Mouse (Mus musculus): ENCODE data around the gene A630001G21Rik. TPM values are rescaled to one million over a fixed set of nuclear protein-coding genes. Genes with fewer than 3 reads are reported as not detected.
"Not testable (repeated sequence)": the region's sequence is repeated elsewhere in the genome, so short reads cannot be mapped to it uniquely, and the experiment has no call there.

A630001G21Rik gene
- polyA plus RNA-seq (2016; fragmentation: Nextera tagmentation; extraction: Ambion mirVana): 0.53 and 1.6 TPM in 2 replicates

DNA sequence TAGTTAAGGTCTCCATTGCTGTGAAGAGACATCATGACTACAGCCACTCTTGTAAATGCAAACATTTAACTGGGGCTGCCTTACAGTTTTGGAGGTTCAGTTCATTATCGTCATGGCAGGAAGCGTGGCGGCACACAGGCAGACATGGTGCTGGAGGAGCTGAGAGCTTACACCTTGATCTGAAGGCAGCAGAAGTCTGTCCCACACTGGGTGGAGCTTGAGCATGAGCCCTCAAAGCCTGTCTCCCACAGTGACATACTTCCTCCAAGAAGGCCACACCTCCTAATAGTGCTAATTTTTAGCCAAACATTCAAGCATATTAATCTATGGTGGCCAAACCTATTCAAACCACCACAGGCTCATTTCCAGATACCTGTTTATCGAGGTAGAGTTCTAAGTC is at the start of gene A630001G21Rik:
A630001G21Rik (minus strand) TSS at position 208 of the 400 bp plus-strand sequence.
- H3K4me1 ChIP-seq: no peaks in the 10 kb centered on the region
- H3K9me3 ChIP-seq: no peaks in the 10 kb centered on the region
- H3K9ac ChIP-seq: no peak within 1 kb of the TSS
- 98% methylated on average over 4 of the region's 4 CpGs for WGBS
- H3K4me2 ChIP-seq: no peak within 1 kb of the TSS
- H3K27me3 ChIP-seq: no peaks in the 10 kb centered on the region
- H3K36me3 ChIP-seq (replicated peaks): no peaks in the 10 kb centered on the region
- ATAC-seq (ENCODE audit: low FRiP score): no peak
- H3K4me3 ChIP-seq (replicated peaks): no peak within 1 kb of the TSS
- no peak within 1 kb of the TSS for H3K27ac ChIP-seq

DNA sequence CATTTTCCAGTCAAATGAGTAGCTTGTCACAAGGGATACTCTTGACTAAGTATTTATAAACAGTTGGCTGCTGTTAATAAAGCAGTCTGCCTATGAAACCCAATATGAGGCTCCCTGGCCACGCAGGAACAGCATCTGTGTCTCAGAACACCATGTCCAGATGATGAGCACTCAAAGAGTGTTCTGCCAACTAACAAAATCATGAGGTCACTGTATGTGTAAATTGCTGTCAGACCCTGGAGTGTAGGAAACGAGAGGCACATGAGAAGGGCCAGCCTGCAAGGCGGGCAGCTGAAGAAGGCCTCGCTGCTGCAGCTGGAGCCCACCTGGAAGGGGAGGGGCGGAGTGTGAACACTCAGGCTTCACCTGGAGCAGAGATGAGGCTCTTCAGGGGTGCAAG is 48.7 kb upstream of the A630001G21Rik start:
- peaks cover 24% of the 10 kb centered on the region for H3K36me3 ChIP-seq (replicated peaks)
- H3K9ac ChIP-seq: no peak overlapping the region
- no peak for ATAC-seq (ENCODE audit: low FRiP score)

DNA sequence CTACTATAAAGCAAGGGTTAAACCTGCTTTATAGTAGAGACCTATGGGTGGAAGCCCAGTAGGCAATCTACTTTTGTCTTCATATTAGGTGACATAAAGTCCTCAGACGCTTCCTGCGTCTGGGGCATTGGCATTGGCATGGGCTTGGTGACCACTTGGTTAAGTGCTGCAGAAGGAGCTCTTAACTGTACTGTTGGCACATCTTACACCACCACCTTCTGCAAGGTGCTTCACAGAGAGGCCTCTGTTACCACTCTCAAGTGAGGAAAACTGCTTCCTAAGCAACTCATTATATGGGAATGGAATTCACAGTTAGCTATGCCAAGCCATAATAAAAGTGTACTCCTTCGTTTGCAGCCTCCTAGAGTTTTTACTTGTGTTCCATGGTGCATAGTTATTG is 46.5 kb upstream of the A630001G21Rik start:
- H3K36me3 ChIP-seq (replicated peaks): peaks cover 33% of the 10 kb centered on the region
- 87% methylated on average over 3 of the region's 3 CpGs for WGBS

More for the DNA sequence above, 48.7 kb upstream of the A630001G21Rik start:
- Histone ChIP-seq H3K4me3 (replicated peaks) (no peak overlapping the region), H3K4me1 (no peaks in the 10 kb centered on the region), H3K9me3 (no peaks in the 10 kb centered on the region), H3K4me2 (no peak overlapping the region), H3K27me3 (no peaks in the 10 kb centered on the region), H3K27ac (no peak overlapping the region)
- WGBS: 87% methylated on average over 5 of the region's 5 CpGs

DNA sequence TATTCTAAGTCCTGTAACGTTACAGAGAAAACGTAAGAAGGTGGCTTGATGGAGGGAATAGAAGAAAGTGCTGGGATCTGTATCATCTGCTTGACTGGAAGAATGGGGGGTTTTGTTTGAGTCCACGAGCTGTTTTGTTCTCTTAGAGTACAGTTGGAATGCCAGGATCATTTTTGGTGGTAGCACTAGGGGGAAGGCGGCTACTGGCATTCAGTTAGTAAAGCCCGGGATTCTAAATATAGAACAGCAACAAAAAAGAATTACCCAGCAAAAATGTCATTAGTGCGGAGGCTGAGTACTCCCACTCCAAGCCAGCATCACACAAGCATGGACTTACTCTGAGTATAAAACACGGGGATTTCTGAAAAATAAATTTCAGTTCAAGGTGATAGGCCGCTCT is 43.8 kb upstream of the A630001G21Rik start:
- H3K36me3 ChIP-seq (replicated peaks): peaks cover 42% of the 10 kb centered on the region
- 90% methylated on average over 8 of the region's 8 CpGs for WGBS
- no peak overlapping the region for H3K4me3 ChIP-seq (replicated peaks)
- no peak overlapping the region for H3K27ac ChIP-seq
- no peaks in the 10 kb centered on the region for H3K9me3 ChIP-seq
- no peak overlapping the region for H3K4me2 ChIP-seq
- H3K9ac ChIP-seq: no peak overlapping the region
- no peaks in the 10 kb centered on the region for H3K27me3 ChIP-seq
- ATAC-seq (ENCODE audit: low FRiP score): no peak
- no peaks in the 10 kb centered on the region for H3K4me1 ChIP-seq

More for the DNA sequence above, 46.5 kb upstream of the A630001G21Rik start:
- Histone ChIP-seq H3K4me2 (no peak overlapping the region), H3K4me1 (no peaks in the 10 kb centered on the region), H3K27me3 (no peaks in the 10 kb centered on the region), H3K9me3 (no peaks in the 10 kb centered on the region), H3K9ac (no peak overlapping the region), H3K27ac (no peak overlapping the region), H3K4me3 (replicated peaks) (no peak overlapping the region)
- no peak for ATAC-seq (ENCODE audit: low FRiP score)

DNA sequence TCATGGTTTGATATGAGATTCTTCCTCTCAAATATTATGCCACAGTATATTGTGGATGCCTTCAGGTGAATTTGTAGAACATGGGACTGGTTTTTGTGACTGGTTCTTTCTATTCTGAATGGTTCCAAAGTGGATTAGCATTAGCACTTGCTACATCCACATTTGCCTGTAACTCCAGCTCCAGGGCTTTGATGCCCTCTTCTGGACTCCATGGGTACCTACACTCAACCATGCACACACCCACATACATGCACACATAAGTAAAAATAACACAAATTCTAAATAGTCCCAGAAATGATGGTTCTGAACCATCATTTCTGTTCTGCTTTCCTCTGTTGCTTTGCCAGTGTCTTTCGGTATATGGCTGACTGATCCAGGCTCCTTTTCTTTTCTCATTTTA is 41.3 kb upstream of the A630001G21Rik start:
- H3K27me3 ChIP-seq: no peaks in the 10 kb centered on the region
- H3K9me3 ChIP-seq: no peaks in the 10 kb centered on the region
- no peak overlapping the region for H3K27ac ChIP-seq
- H3K4me2 ChIP-seq: no peak overlapping the region
- H3K9ac ChIP-seq: no peak overlapping the region
- H3K4me1 ChIP-seq: no peaks in the 10 kb centered on the region
- H3K36me3 ChIP-seq (replicated peaks): peaks cover 32% of the 10 kb centered on the region
- ATAC-seq (ENCODE audit: low FRiP score): no peak
- no peak overlapping the region for H3K4me3 ChIP-seq (replicated peaks)
- 98% methylated on average over 1 of the region's 1 CpGs for WGBS

DNA sequence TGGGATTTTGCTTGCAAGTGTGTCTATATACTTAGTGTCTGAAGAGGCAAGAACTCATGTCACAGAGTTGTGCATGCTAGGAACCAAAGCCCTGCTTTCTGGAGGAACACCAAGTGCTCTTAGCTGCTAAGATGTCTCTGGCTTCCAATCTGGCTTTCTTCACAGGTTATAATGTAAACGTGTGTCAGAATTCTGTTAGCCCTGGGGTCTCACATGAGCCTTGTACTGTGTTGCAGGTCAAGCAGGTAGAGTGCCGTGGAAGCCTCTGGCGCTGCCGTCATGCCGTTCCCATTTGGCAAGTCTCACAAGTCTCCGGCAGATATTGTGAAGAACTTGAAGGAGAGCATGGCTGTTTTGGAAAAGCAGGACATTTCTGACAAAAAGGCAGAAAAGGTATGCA is 39.7 kb upstream of the A630001G21Rik start:
- Histone ChIP-seq H3K27me3 (no peaks in the 10 kb centered on the region), H3K36me3 (replicated peaks) (peaks cover 28% of the 10 kb centered on the region), H3K9me3 (no peaks in the 10 kb centered on the region), H3K9ac (no peak overlapping the region), H3K4me1 (peaks cover 6% of the 10 kb centered on the region; the same call in 1 of the 2 replicates), H3K4me2 (no peak overlapping the region), H3K4me3 (replicated peaks) (no peak overlapping the region), H3K27ac (no peak overlapping the region)
- no peak for ATAC-seq (ENCODE audit: low FRiP score)
- WGBS: 97% methylated on average over 6 of the region's 6 CpGs

DNA sequence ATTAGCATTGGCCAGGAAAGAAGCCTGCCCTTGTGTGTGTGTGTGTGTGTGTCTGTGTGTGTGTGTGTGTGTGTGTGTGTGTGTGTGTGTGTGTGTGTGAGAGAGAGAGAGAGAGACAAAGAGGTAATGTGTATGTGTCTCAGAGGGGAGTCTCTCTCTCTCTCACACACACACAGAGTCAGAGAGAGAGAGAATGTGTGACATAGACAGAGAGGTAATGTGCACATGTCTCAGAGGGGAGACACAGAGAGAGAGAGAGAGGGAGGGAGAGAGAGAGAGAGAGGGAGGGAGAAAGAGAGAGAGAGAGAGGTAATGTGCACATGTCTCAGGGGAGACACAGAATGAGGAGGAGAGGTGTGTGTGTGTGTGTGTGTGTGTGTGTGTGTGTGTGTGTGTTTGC is 35.8 kb upstream of the A630001G21Rik start:
- not testable (repeated sequence) for H3K4me2 ChIP-seq; H3K4me3 ChIP-seq (replicated peaks); H3K27me3 ChIP-seq; H3K9ac ChIP-seq; ATAC-seq (ENCODE audit: low FRiP score); H3K9me3 ChIP-seq; H3K27ac ChIP-seq
- Histone ChIP-seq H3K4me1 (peaks cover 14% of the 10 kb centered on the region; the same call in 1 of the 2 replicates), H3K36me3 (replicated peaks) (peaks cover 11% of the 10 kb centered on the region)

DNA sequence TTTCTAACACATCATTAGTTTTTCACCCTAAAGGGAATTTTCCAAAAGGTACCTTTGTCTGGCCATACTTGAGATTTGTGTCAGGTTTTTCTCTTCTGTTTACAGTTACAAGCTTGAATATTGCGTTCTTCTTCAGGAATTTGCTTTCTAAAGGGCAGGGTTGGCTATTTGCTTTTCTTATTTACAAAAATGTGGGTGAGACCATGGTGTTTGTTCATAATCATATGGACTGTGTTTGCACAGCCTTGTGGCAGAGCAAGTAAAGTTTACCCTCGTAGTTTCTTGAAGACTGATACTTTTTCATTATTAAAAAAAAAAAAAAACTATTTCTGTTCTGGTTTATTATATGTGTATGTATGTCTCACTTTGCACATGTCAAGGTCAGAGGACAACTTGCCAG is 32.3 kb upstream of the A630001G21Rik start:
- H3K9me3 ChIP-seq: no peaks in the 10 kb centered on the region
- no peaks in the 10 kb centered on the region for H3K27me3 ChIP-seq
- H3K9ac ChIP-seq: no peak overlapping the region
- 90% methylated on average over 2 of the region's 2 CpGs for WGBS
- no peak overlapping the region for H3K4me2 ChIP-seq
- H3K4me1 ChIP-seq: peaks cover 14% of the 10 kb centered on the region; the same call in 1 of the 2 replicates
- no peak for ATAC-seq (ENCODE audit: low FRiP score)
- no peaks in the 10 kb centered on the region for H3K36me3 ChIP-seq (replicated peaks)
- H3K27ac ChIP-seq: no peak overlapping the region
- no peak overlapping the region for H3K4me3 ChIP-seq (replicated peaks)

DNA sequence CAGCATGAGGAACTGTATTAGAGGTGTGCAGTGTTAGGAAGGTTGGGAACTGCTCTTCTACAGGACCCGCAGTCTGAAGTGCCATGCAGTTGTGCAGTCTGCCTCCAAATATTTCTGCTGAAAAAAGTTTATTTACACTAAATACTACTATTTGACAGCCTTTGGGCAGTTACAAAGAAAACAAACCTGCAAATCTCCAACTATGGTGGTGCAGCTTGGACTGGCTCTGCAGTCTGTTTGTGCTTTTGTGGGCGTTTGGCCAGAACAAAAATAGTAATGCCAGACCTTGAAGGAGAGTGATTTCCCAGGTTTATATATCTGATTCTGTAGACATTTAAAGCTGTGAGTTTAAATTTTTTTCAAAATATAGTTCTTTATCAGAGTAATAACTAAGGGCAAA is 31.9 kb upstream of the A630001G21Rik start:
- Histone ChIP-seq H3K9ac (no peak overlapping the region), H3K4me2 (no peak overlapping the region), H3K27me3 (no peaks in the 10 kb centered on the region), H3K4me3 (replicated peaks) (no peak overlapping the region), H3K9me3 (no peaks in the 10 kb centered on the region), H3K36me3 (replicated peaks) (no peaks in the 10 kb centered on the region), H3K27ac (no peak overlapping the region), H3K4me1 (peaks cover 14% of the 10 kb centered on the region; the same call in 1 of the 2 replicates)
- 83% methylated on average over 2 of the region's 2 CpGs for WGBS
- no peak for ATAC-seq (ENCODE audit: low FRiP score)

DNA sequence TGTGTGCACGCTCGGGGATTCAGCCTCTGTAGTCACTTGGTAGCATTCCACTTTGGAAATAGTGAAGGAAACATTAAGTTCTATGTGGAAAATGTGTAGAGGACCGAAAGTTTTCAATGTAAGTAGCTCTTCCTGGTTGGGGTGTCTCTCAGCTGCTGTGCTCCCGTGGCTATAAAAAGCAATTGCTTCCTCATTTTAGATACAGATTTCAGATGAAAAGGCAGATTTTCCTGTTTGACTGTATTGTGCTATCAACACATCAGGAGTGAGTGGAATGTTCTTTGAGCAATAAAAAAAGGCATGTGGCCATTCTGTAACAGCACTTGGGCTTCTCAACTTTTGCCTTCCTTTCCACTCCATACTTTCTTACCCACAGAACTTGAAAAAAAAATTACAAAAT is 30.8 kb upstream of the A630001G21Rik start:
- H3K4me1 ChIP-seq: peaks cover 14% of the 10 kb centered on the region; the same call in 1 of the 2 replicates
- H3K4me2 ChIP-seq: no peak overlapping the region
- H3K9me3 ChIP-seq: no peaks in the 10 kb centered on the region
- no peak overlapping the region for H3K4me3 ChIP-seq (replicated peaks)
- no peak for ATAC-seq (ENCODE audit: low FRiP score)
- H3K27me3 ChIP-seq: no peaks in the 10 kb centered on the region
- H3K27ac ChIP-seq: no peak overlapping the region
- WGBS: 82% methylated on average over 4 of the region's 4 CpGs
- peaks cover 4% of the 10 kb centered on the region; the same call in 1 of the 2 replicates for H3K36me3 ChIP-seq (replicated peaks)
- no peak overlapping the region for H3K9ac ChIP-seq

DNA sequence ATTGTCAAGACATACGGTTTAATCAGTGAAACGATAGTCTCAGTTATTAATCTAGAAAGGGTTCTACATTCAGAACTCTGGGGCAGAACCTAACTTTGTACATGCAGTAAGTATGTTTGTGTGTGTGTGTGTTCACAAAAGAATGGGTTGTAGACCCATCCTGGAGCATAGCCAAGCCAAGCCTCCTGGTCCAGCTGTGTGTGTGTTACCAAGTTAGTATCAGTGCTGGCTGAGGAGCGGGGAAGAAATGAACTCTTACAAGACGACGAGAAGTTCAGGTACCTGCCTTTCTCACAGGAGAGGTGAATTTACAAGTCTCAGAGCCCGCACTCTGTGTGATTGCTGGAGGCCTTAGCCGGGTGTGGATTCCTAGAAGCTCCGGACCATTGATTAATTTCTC is 26.1 kb upstream of the A630001G21Rik start:
- H3K4me1 ChIP-seq: peaks cover 4% of the 10 kb centered on the region; the same call in 1 of the 2 replicates
- H3K36me3 ChIP-seq (replicated peaks): peaks cover 4% of the 10 kb centered on the region; the same call in 1 of the 2 replicates
- H3K27me3 ChIP-seq: no peaks in the 10 kb centered on the region
- H3K27ac ChIP-seq: no peak overlapping the region
- no peak overlapping the region for H3K4me2 ChIP-seq
- no peak for ATAC-seq (ENCODE audit: low FRiP score)
- no peaks in the 10 kb centered on the region for H3K9me3 ChIP-seq
- no peak overlapping the region for H3K9ac ChIP-seq
- no peak overlapping the region for H3K4me3 ChIP-seq (replicated peaks)
- WGBS: 95% methylated on average over 8 of the region's 8 CpGs

DNA sequence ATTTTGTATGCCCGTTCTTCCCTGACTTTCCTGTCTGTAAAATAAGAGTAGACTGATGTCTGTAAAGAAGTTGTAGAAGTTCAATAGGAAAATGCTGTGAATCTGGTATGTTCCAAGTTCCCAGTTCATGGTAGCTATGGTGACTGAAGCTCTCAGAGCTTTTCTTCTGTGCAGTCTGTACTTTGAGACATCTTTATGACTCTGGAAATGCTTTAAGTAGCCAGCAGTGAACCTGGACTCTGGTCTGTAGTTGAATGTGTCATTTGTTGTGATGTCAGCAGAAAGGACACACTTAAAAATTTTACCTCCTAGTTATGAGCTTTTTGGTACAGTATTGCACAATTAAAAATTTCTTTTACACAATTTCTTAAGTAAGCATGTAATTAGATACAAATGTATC is 24.1 kb upstream of the A630001G21Rik start:
- H3K36me3 ChIP-seq (replicated peaks): peaks cover 4% of the 10 kb centered on the region; the same call in 1 of the 2 replicates
- no peaks in the 10 kb centered on the region for H3K27me3 ChIP-seq
- no peak overlapping the region for H3K4me3 ChIP-seq (replicated peaks)
- H3K4me2 ChIP-seq: no peak overlapping the region
- H3K9ac ChIP-seq: no peak overlapping the region
- no peaks in the 10 kb centered on the region for H3K9me3 ChIP-seq
- peaks cover under 1% of the 10 kb centered on the region; the same call in 1 of the 2 replicates for H3K4me1 ChIP-seq
- ATAC-seq (ENCODE audit: low FRiP score): no peak
- 87% methylated on average over 1 of the region's 1 CpGs for WGBS
- H3K27ac ChIP-seq: no peak overlapping the region

DNA sequence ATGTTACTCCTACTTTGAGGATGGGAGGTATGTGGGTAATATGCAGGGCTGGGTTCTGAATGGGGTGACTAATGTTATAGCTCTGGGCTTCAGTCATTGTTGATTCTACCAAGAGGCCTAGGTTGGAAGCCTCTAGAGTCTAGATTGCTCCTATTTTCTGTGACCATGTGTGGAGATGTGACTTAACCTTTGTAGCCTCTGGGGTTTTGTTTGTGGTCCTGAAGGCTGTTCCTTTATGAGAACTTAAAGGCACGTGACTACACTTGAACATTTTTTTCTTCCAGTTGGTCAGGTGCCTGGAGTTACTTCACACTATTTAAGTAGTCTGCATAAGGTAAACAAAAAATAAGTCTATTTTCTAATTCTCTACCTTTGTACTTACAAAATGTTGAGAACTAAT is 21.3 kb upstream of the A630001G21Rik start:
- ATAC-seq (ENCODE audit: low FRiP score): no peak
- Histone ChIP-seq H3K4me2 (no peak overlapping the region), H3K9me3 (no peaks in the 10 kb centered on the region), H3K27me3 (no peaks in the 10 kb centered on the region), H3K27ac (no peak overlapping the region), H3K9ac (no peak overlapping the region), H3K4me3 (replicated peaks) (no peak overlapping the region), H3K36me3 (replicated peaks) (peaks cover 4% of the 10 kb centered on the region; the same call in 1 of the 2 replicates), H3K4me1 (peaks cover 8% of the 10 kb centered on the region)
- WGBS: 79% methylated on average over 1 of the region's 1 CpGs

Data from forebrain, embryonic 12.5 days (tissue).